Mouse (Mus musculus) large intestine, adult 2 months (tissue): ENCODE data around the gene Pate2. TPM values are rescaled to one million over a fixed set of nuclear protein-coding genes. Genes with fewer than 3 reads are reported as not detected.

Experiments
- DNase-seq: peaks from one replicate; pipeline ENCODE4 v3.0.0-alpha.2; 2012; ENCODE audit warnings: low read depth, low spot score
- WGBS: fragments of 180-500 bp; shearing (Covaris S2); methylation state at CpG from one replicate; pipeline ENCODE4 v1.1.7; 2018; 5-methylcytosine and 5-hydroxymethylcytosine counted together
- polyA plus RNA-seq: library from polyadenylated mRNA; depleted of rRNA; stranded (reverse); fragments of >200 nt; gene quantifications from 2 replicates; pipeline ENCODE4 v1.2.3, GENCODE M21; 2012; rRNA removed

The Pate2 gene
- polyA plus RNA-seq, 1 experiment: not detected

GRCm38 (mm10) chr9:35687013-35687412, 116.9 kb downstream of the Pate2 start, which contains the start of gene Pate1:
Gene Pate1, minus strand, starts transcription at chr9:35687390.
- 43% methylated on average over 1 of the region's 1 CpGs for WGBS
- no peak for DNase-seq

- no peak for DNase-seq
Measured at GRCm38 (mm10) chr9:35691924-35692323, 121.8 kb downstream of the Pate2 start.

GRCm38 (mm10) chr9:35707265-35707664, 137.2 kb downstream of the Pate2 start:
- no peak for DNase-seq

Other genes with a start within 250 kb of the Pate2 start
- gene Cdon, start 149.2 kb upstream of the Pate2 start, polyA plus RNA-seq: 3.4 and 3.5 TPM in 2 replicates
- not detected in 2 replicates for gene Gm1113, start 52.0 kb upstream of the Pate2 start, polyA plus RNA-seq
- 0.03 and 0.04 TPM in 2 replicates for gene Ddx25, start 11.8 kb upstream of the Pate2 start, polyA plus RNA-seq
- 1.8 and 2.1 TPM in 2 replicates for gene Pus3, start 11.7 kb upstream of the Pate2 start, polyA plus RNA-seq
- 1.8 and 1.9 TPM in 2 replicates for gene Hyls1, start 114 bp downstream of the Pate2 start, polyA plus RNA-seq
- gene Pate4, start 41.7 kb downstream of the Pate2 start, polyA plus RNA-seq: not detected in 2 replicates
- gene Pate3, start 77.9 kb downstream of the Pate2 start, polyA plus RNA-seq: not detected in 2 replicates
- not detected in 2 replicates for gene Pate1, start 117.1 kb downstream of the Pate2 start, polyA plus RNA-seq
- gene Gm17677, start 170.8 kb downstream of the Pate2 start, polyA plus RNA-seq: not detected in 2 replicates
- gene Gm17727, start 207.8 kb downstream of the Pate2 start, polyA plus RNA-seq: not detected in 2 replicates
- gene Gm27235, start 219.8 kb downstream of the Pate2 start, polyA plus RNA-seq: not detected in 2 replicates
- gene D730048I06Rik, start 219.8 kb downstream of the Pate2 start, polyA plus RNA-seq: 0.07 and 0.14 TPM in 2 replicates